Comparison of ENCODE assay signal across 24 mouse cellular contexts in the genomic region with DNA sequence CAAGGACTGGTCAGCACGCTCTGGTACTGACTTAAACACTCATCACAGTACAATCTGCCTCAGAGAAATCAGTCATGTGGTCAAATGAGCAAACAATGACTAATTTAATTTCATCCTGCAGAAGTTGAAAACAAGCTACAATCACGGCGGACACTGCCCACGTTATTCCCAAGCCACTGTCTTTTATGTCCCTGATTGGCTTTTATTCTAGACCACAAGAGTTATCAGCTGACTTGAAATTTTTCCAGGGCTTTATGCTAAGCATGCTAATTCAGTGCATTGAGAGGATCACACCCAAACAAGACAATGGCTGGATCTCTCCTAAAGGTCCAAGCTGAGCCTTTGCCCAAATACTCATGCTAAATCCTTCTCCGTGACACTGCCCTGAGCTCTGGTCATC. TPM values are rescaled to one million over a fixed set of nuclear protein-coding genes. Genes with fewer than 3 reads are reported as not detected.
"Had no signal": no experiment of that assay in that cellular context is flagged by ENCODE, and none has a peak within 500 bp of the region (broad histone marks: within the 10 kb centered on the region; RNA-seq: fewer than 3 reads in every experiment).

No protein-coding gene starts in this region.

- H3K27ac ChIP-seq: intestine, embryonic 15.5 days; kidney, embryonic 15.5 days; limb, embryonic 12.5 days; limb, embryonic 15.5 days; liver, embryonic 14.5 days; macrophage; midbrain, embryonic 12.5 days; midbrain, embryonic 15.5 days; neural tube, embryonic 12.5 days; stomach, embryonic 15.5 days had no signal

- H3K4me3 ChIP-seq: intestine, embryonic 15.5 days; kidney, embryonic 15.5 days; limb, embryonic 12.5 days; limb, embryonic 15.5 days; midbrain, embryonic 12.5 days; midbrain, embryonic 15.5 days; neural tube, embryonic 12.5 days; neural tube, embryonic 15.5 days; stomach, embryonic 15.5 days had no signal

- H3K27me3 ChIP-seq: intestine, embryonic 15.5 days; kidney, embryonic 15.5 days; limb, embryonic 12.5 days; limb, embryonic 15.5 days; midbrain, embryonic 12.5 days; midbrain, embryonic 15.5 days; neural tube, embryonic 12.5 days; neural tube, embryonic 15.5 days; stomach, embryonic 15.5 days had no signal

- DNase-seq: kidney, adult 11 months; kidney, adult 8-10 months; kidney, postnatal 10 days; kidney, postnatal 36 days; left cerebral cortex, postnatal 4 days; liver, postnatal 0 days; lung, embryonic 14.5 days; right cerebral cortex, adult 18-20 months; right cerebral cortex, postnatal 14 days; right cerebral cortex, postnatal 4 days; thymus, adult 2 months; thymus, postnatal 25 days had no signal

- H3K36me3 ChIP-seq: intestine, embryonic 15.5 days; kidney, embryonic 15.5 days; limb, embryonic 12.5 days; limb, embryonic 15.5 days; midbrain, embryonic 12.5 days; midbrain, embryonic 15.5 days; neural tube, embryonic 12.5 days; neural tube, embryonic 15.5 days; stomach, embryonic 15.5 days had no signal

RNA-seq across cellular contexts. Expression of gene Spock1, which starts 31.2 kb away (rescaled TPM):
- total RNA-seq: megakaryocyte, adult 5-6 weeks had no signal
- polyA plus RNA-seq: liver, postnatal 0 days; lung, embryonic 14.5 days; macrophage had no signal
